Mouse (Mus musculus): ENCODE results near the gene Zbp1. TPM values are rescaled to one million over a fixed set of nuclear protein-coding genes. Genes with fewer than 3 reads are reported as not detected.

Zbp1 gene
- polyA plus RNA-seq, 1 experiment from 2014 or later = 1.5 TPM

DNA sequence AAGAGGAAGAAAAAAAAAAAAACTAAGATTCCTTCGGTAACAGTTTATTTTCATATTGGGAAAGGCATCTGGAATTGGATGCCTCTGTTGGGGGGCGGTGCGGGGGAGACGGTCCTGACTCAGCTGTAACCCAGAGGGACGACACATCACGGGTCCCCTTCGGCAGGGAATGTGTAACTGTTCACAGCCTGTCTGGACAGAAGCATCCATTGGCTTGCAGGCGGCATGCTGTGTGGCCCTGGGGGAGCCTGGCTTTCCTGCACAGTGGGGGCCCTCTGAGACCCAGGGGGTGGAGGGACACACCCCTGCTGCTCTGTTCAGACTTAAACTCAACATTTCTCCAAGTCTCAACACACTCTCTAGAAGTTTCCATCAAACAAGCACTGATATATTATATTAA lies 8.1 kb upstream of the Zbp1 start:
- WGBS = 79% methylated on average over 8 of the region's 8 CpGs
- peaks cover 40% of the 10 kb centered on the region for H3K36me3 ChIP-seq
- ATAC-seq (ENCODE audit: insufficient number of reproducible peaks, low FRiP score, low TSS enrichment, low read depth) = no peak

GRCm38 (mm10) chr2:173225906-173226305 lies 7.2 kb upstream of the Zbp1 start:
- no peak overlapping the region for H3K27ac ChIP-seq (replicated peaks)
- no peak overlapping the region for H3K9ac ChIP-seq
- ATAC-seq (ENCODE audit: insufficient number of reproducible peaks, low FRiP score, low TSS enrichment, low read depth) = no peak
- H3K4me2 ChIP-seq (replicated peaks) = no peak overlapping the region
- H3K27me3 ChIP-seq = no peaks in the 10 kb centered on the region
- no peaks in the 10 kb centered on the region for H3K9me3 ChIP-seq (replicated peaks)
- WGBS = 76% methylated on average over 7 of the region's 7 CpGs
- no peak overlapping the region for H3K4me3 ChIP-seq (replicated peaks)
- peaks cover 33% of the 10 kb centered on the region for H3K4me1 ChIP-seq
- H3K36me3 ChIP-seq = peaks cover 31% of the 10 kb centered on the region

More for the DNA sequence above, 8.1 kb upstream of the Zbp1 start:
- H3K4me1 ChIP-seq = peaks cover 41% of the 10 kb centered on the region
- no peaks in the 10 kb centered on the region for H3K27me3 ChIP-seq
- H3K4me3 ChIP-seq (replicated peaks) = no peak overlapping the region
- H3K9ac ChIP-seq = no peak overlapping the region
- H3K9me3 ChIP-seq (replicated peaks) = no peaks in the 10 kb centered on the region
- H3K27ac ChIP-seq (replicated peaks) = no peak overlapping the region
- H3K4me2 ChIP-seq (replicated peaks) = no peak overlapping the region

DNA sequence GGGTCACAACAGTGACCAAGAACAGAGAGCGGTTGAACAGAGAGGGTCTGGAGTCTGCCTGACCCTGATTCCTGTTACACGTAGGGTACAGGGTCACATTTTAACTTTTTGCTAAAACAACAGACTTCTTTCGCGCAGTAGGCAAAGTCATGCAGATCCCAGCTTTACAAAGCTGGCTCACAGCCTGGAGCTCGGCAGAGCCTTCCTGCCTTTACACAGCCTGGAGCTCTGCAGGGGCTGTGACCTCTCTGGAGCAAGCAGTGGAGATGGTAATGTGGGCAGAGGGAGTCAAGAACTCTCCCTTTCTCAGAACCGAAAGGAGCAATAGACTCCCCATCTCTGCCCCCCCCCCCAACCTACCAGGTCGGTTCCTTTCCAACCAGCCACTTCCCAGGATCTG lies 6.1 kb upstream of the Zbp1 start:
- 55% methylated on average over 7 of the region's 7 CpGs for WGBS
- no peak for ATAC-seq (ENCODE audit: insufficient number of reproducible peaks, low FRiP score, low TSS enrichment, low read depth)
- H3K9ac ChIP-seq = no peak overlapping the region
- H3K9me3 ChIP-seq (replicated peaks) = no peaks in the 10 kb centered on the region
- no peak overlapping the region for H3K4me3 ChIP-seq (replicated peaks)
- H3K4me1 ChIP-seq = peaks cover 28% of the 10 kb centered on the region
- H3K27me3 ChIP-seq = no peaks in the 10 kb centered on the region
- H3K36me3 ChIP-seq = peaks cover 30% of the 10 kb centered on the region
- no peak overlapping the region for H3K4me2 ChIP-seq (replicated peaks)
- peak overlapping the region; percentile 34; the same call in 1 of the 2 replicates for H3K27ac ChIP-seq (replicated peaks)

- no peak overlapping the region for H3K4me3 ChIP-seq (replicated peaks)
- H3K9ac ChIP-seq = no peak overlapping the region
- peaks cover 20% of the 10 kb centered on the region; the same call in 1 of the 2 replicates for H3K4me1 ChIP-seq
- peaks cover 27% of the 10 kb centered on the region for H3K36me3 ChIP-seq
- WGBS = 58% methylated on average over 3 of the region's 3 CpGs
- H3K4me2 ChIP-seq (replicated peaks) = no peak overlapping the region
- H3K9me3 ChIP-seq (replicated peaks) = no peaks in the 10 kb centered on the region
- no peak overlapping the region for H3K27ac ChIP-seq (replicated peaks)
- no peaks in the 10 kb centered on the region for H3K27me3 ChIP-seq
- ATAC-seq (ENCODE audit: insufficient number of reproducible peaks, low FRiP score, low TSS enrichment, low read depth) = no peak
Measured at GRCm38 (mm10) chr2:173224097-173224496, 5.4 kb upstream of the Zbp1 start.

DNA sequence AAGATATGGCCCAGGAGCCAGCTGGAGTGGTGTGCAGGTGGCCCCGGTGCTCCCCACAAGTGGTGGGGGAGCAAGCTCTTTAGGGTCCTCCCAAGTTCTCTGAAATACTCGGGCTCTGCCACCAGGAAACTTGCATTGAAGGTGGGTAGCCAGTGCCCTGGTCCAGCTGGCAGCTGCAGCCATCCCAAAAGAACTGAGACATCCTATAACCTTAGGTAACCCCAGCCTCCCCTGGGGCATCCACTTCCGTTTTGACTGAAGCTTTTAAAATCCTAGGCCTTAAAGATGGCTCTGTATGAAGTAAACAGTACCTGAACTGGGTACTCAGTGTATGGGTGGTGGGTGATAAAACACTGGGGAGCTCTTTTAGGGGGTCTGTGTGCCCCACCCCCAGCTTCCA lies 4.8 kb upstream of the Zbp1 start:
- Histone ChIP-seq H3K9me3 (replicated peaks) (no peaks in the 10 kb centered on the region), H3K9ac (no peak overlapping the region), H3K4me2 (replicated peaks) (no peak overlapping the region), H3K36me3 (peaks cover 22% of the 10 kb centered on the region), H3K4me3 (replicated peaks) (no peak overlapping the region), H3K27me3 (no peaks in the 10 kb centered on the region), H3K27ac (replicated peaks) (no peak overlapping the region), H3K4me1 (peaks cover 20% of the 10 kb centered on the region; the same call in 1 of the 2 replicates)
- ATAC-seq (ENCODE audit: insufficient number of reproducible peaks, low FRiP score, low TSS enrichment, low read depth) = no peak
- 59% methylated on average over 3 of the region's 3 CpGs for WGBS

GRCm38 (mm10) chr2:173220754-173221153 lies 2.0 kb upstream of the Zbp1 start:
- H3K4me1 ChIP-seq = peaks cover 14% of the 10 kb centered on the region; the same call in 1 of the 2 replicates
- no peak overlapping the region for H3K27ac ChIP-seq (replicated peaks)
- ATAC-seq (ENCODE audit: insufficient number of reproducible peaks, low FRiP score, low TSS enrichment, low read depth) = no peak
- H3K36me3 ChIP-seq = 0 out of 2 replicates have a peak, but pooled peaks cover 3% of the 10 kb centered on the region
- H3K9me3 ChIP-seq (replicated peaks) = no peaks in the 10 kb centered on the region
- no peak overlapping the region for H3K9ac ChIP-seq
- no peak overlapping the region for H3K4me3 ChIP-seq (replicated peaks)
- H3K4me2 ChIP-seq (replicated peaks) = no peak overlapping the region
- WGBS = 93% methylated on average over 9 of the region's 9 CpGs
- H3K27me3 ChIP-seq = no peaks in the 10 kb centered on the region

- 43% methylated on average over 10 of the region's 10 CpGs for WGBS
- ATAC-seq (ENCODE audit: insufficient number of reproducible peaks, low FRiP score, low TSS enrichment, low read depth) = 0 out of 2 replicates have a peak, but pooled peaks have one; percentile 17
- no peak overlapping the region for H3K27ac ChIP-seq (replicated peaks)
- H3K4me3 ChIP-seq (replicated peaks) = no peak overlapping the region
- no peak overlapping the region for H3K4me2 ChIP-seq (replicated peaks)
- no peak overlapping the region for H3K9ac ChIP-seq
- no peaks in the 10 kb centered on the region for H3K9me3 ChIP-seq (replicated peaks)
- 0 out of 2 replicates have a peak, but pooled peaks cover under 1% of the 10 kb centered on the region for H3K4me1 ChIP-seq
- no peaks in the 10 kb centered on the region for H3K27me3 ChIP-seq
- H3K36me3 ChIP-seq = no peaks in the 10 kb centered on the region
Measured at GRCm38 (mm10) chr2:173219256-173219954, 682 bp upstream of the Zbp1 start.

GRCm38 (mm10) chr2:173217763-173218258 lies 912 bp downstream of the Zbp1 start:
- no peak for ATAC-seq (ENCODE audit: insufficient number of reproducible peaks, low FRiP score, low TSS enrichment, low read depth)
- H3K36me3 ChIP-seq = no peaks in the 10 kb centered on the region
- no peaks in the 10 kb centered on the region for H3K4me1 ChIP-seq
- no peak overlapping the region for H3K27ac ChIP-seq (replicated peaks)
- H3K9me3 ChIP-seq (replicated peaks) = no peaks in the 10 kb centered on the region
- no peak overlapping the region for H3K4me2 ChIP-seq (replicated peaks)
- WGBS = 90% methylated on average over 5 of the region's 5 CpGs
- no peak overlapping the region for H3K9ac ChIP-seq
- no peak overlapping the region for H3K4me3 ChIP-seq (replicated peaks)
- H3K27me3 ChIP-seq = no peaks in the 10 kb centered on the region

DNA sequence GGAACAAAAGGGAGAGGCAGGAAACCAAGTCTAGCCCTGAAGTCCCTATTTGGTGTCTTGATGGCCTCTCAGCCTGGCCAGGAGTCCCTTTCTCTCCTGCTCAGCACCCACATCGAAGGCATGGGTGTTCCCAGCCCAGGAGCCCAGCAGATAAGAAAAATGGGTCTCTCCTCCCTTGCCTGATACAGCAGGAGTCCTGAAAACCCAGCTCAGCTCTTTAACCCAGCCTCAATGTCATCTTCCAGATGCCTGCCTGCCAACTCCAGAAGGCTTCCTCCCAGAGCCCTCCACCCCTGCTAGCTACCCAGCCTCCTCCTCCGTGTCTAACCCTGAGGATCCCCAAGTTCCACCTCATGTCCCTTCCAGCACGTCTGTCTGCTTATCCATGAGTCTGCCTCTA lies 1.5 kb downstream of the Zbp1 start:
- Histone ChIP-seq H3K9me3 (replicated peaks) (no peaks in the 10 kb centered on the region), H3K4me1 (no peaks in the 10 kb centered on the region), H3K9ac (no peak overlapping the region), H3K36me3 (no peaks in the 10 kb centered on the region), H3K4me3 (replicated peaks) (no peak overlapping the region), H3K27ac (replicated peaks) (no peak overlapping the region), H3K27me3 (no peaks in the 10 kb centered on the region), H3K4me2 (replicated peaks) (no peak overlapping the region)
- WGBS = 61% methylated on average over 3 of the region's 3 CpGs
- ATAC-seq (ENCODE audit: insufficient number of reproducible peaks, low FRiP score, low TSS enrichment, low read depth) = no peak

DNA sequence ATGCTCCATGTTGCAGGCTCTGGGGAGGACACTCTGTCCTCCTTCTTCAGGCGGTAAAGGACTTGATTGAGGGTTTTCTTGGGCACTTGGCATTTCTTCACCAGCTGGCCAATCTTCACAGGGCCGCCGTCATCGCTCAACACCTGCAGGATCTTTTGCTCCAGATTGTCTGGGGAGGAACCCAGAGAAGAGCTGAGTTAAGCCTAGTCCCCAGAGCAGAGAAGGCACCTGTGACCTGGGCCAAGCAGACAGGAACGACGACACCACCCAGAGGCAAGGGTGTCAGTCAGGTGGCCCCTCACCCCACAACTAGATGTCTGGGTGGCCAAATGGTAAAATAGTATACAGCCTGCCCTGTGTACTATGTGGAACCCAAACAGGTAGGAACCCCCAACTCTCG lies 1.9 kb downstream of the Zbp1 start:
- H3K4me1 ChIP-seq = no peaks in the 10 kb centered on the region
- no peak overlapping the region for H3K9ac ChIP-seq
- no peaks in the 10 kb centered on the region for H3K9me3 ChIP-seq (replicated peaks)
- no peak overlapping the region for H3K4me2 ChIP-seq (replicated peaks)
- H3K27ac ChIP-seq (replicated peaks) = no peak overlapping the region
- 86% methylated on average over 7 of the region's 7 CpGs for WGBS
- no peaks in the 10 kb centered on the region for H3K27me3 ChIP-seq
- H3K4me3 ChIP-seq (replicated peaks) = no peak overlapping the region
- no peaks in the 10 kb centered on the region for H3K36me3 ChIP-seq
- no peak for ATAC-seq (ENCODE audit: insufficient number of reproducible peaks, low FRiP score, low TSS enrichment, low read depth)

DNA sequence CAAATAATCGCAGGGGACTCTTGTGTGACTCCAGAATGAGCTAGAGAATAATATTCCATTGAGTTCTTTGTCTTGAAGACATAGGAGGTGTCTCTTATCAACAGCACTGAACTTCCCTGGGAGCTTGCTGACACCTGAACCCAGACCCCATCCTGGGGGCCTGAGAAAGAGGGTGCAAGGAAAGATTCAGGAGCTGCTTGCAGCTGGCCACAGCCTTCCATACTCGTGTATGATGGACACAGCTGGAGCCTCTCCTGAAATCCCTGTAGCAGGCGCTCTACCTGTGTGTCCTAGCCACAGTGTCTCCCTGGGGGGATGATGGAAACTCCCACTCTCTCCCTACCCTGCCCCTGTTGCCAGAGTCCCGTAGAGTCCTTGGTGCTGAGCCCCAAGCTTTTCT lies 6.5 kb downstream of the Zbp1 start:
- WGBS = 73% methylated on average over 4 of the region's 4 CpGs
- no peaks in the 10 kb centered on the region for H3K27me3 ChIP-seq
- no peak overlapping the region for H3K4me3 ChIP-seq (replicated peaks)
- no peak overlapping the region for H3K9ac ChIP-seq
- H3K4me1 ChIP-seq = no peaks in the 10 kb centered on the region
- no peak overlapping the region for H3K27ac ChIP-seq (replicated peaks)
- no peak overlapping the region for H3K4me2 ChIP-seq (replicated peaks)
- no peaks in the 10 kb centered on the region for H3K9me3 ChIP-seq (replicated peaks)
- ATAC-seq (ENCODE audit: insufficient number of reproducible peaks, low FRiP score, low TSS enrichment, low read depth) = no peak
- no peaks in the 10 kb centered on the region for H3K36me3 ChIP-seq

Measured in embryonic facial prominence, embryonic 15.5 days (tissue).